Mouse (Mus musculus): ENCODE measurements at regions not wholly inside any gene's neighbourhood (a gene's known extent, or its start where the extent isn't known, plus 50 kb on each side); places are given as distances from the start of the nearest gene placed in this dataset.

GRCm38 (mm10) chr3:58169786-58170185 lies 244.7 kb upstream of the Tsc22d2 start:
- H3K4me1 ChIP-seq (ENCODE audit: control insufficient read depth in 2 of 2, insufficient read depth in 2 of 2, low read length in 2 of 2, poor library complexity in 1 of 2), result no peaks in the 10 kb centered on the region
- H3K9ac ChIP-seq (ENCODE audit: insufficient read depth, low read depth, low read length, poor library complexity, severe bottlenecking), result no peak overlapping the region
- H3K36me3 ChIP-seq (ENCODE audit: control insufficient read depth, insufficient read depth, low read length, poor library complexity, severe bottlenecking), result no peaks in the 10 kb centered on the region
- TF ChIP-seq CHD2 (IDR thresholded peaks at IDR 0.05; ENCODE audit: low read depth, low read length), result no peak
- TF ChIP-seq ZC3H11A (IDR thresholded peaks at IDR 0.05; ENCODE audit: borderline replicate concordance, low read depth, low read length), result no peak
- no peak for TF ChIP-seq ZNF384 (IDR thresholded peaks at IDR 0.05; ENCODE audit: low read depth, low read length)
- no peak for TF ChIP-seq HCFC1 (IDR thresholded peaks at IDR 0.05; ENCODE audit: borderline replicate concordance, insufficient read depth, low read length)
- no peak for TF ChIP-seq MAFK (IDR thresholded peaks at IDR 0.05; ENCODE audit: insufficient read depth, low read depth, low read length)
- no peaks in the 10 kb centered on the region for H3K9me3 ChIP-seq (ENCODE audit: control insufficient read depth, insufficient read depth, low read depth, low read length)
- H3K27ac ChIP-seq (ENCODE audit: insufficient read depth, low read depth, low read length, poor library complexity, severe bottlenecking), result no peak overlapping the region
- no peak overlapping the region for H3K4me3 ChIP-seq (ENCODE audit: insufficient read depth in 1 of 2, low read depth in 1 of 2, low read length in 2 of 2, poor library complexity in 1 of 2, severe bottlenecking in 1 of 2)
- no peak for DNase-seq (ENCODE audit: low read depth, low spot score)
- in situ Hi-C loops (cut with MboI; ENCODE audit: low sequenced_read_pairs in 2 of 2, unreplicated experiment in 2 of 2), result no loop called here

- no peaks in the 10 kb centered on the region for H3K36me3 ChIP-seq (ENCODE audit: control insufficient read depth, insufficient read depth, low read length, poor library complexity, severe bottlenecking)
- DNase-seq (ENCODE audit: low read depth, low spot score), result no peak
- no peak overlapping the region for H3K4me3 ChIP-seq (ENCODE audit: insufficient read depth in 1 of 2, low read depth in 1 of 2, low read length in 2 of 2, poor library complexity in 1 of 2, severe bottlenecking in 1 of 2)
- no peak overlapping the region for H3K27ac ChIP-seq (ENCODE audit: insufficient read depth, low read depth, low read length, poor library complexity, severe bottlenecking)
- in situ Hi-C loops (cut with MboI; ENCODE audit: low sequenced_read_pairs in 2 of 2, unreplicated experiment in 2 of 2), result no loop called here
- no peaks in the 10 kb centered on the region for H3K4me1 ChIP-seq (ENCODE audit: control insufficient read depth in 2 of 2, insufficient read depth in 2 of 2, low read length in 2 of 2, poor library complexity in 1 of 2)
- H3K9me3 ChIP-seq (ENCODE audit: control insufficient read depth, insufficient read depth, low read depth, low read length), result no peaks in the 10 kb centered on the region
- H3K9ac ChIP-seq (ENCODE audit: insufficient read depth, low read depth, low read length, poor library complexity, severe bottlenecking), result no peak overlapping the region
- TF ChIP-seq CHD2 (IDR thresholded peaks at IDR 0.05; ENCODE audit: low read depth, low read length) (no peak), ZNF384 (IDR thresholded peaks at IDR 0.05; ENCODE audit: low read depth, low read length) (no peak), MAFK (IDR thresholded peaks at IDR 0.05; ENCODE audit: insufficient read depth, low read depth, low read length) (no peak), ZC3H11A (IDR thresholded peaks at IDR 0.05; ENCODE audit: borderline replicate concordance, low read depth, low read length) (no peak), HCFC1 (IDR thresholded peaks at IDR 0.05; ENCODE audit: borderline replicate concordance, insufficient read depth, low read length) (no peak)
Observed at GRCm38 (mm10) chr3:58172096-58172495, 242.4 kb upstream of the Tsc22d2 start.

GRCm38 (mm10) chr3:58173821-58174220 lies 240.7 kb upstream of the Tsc22d2 start:
- no peak for DNase-seq (ENCODE audit: low read depth, low spot score)
- Histone ChIP-seq H3K9ac (ENCODE audit: insufficient read depth, low read depth, low read length, poor library complexity, severe bottlenecking) (no peak overlapping the region), H3K9me3 (ENCODE audit: control insufficient read depth, insufficient read depth, low read depth, low read length) (no peaks in the 10 kb centered on the region), H3K36me3 (ENCODE audit: control insufficient read depth, insufficient read depth, low read length, poor library complexity, severe bottlenecking) (no peaks in the 10 kb centered on the region), H3K4me3 (ENCODE audit: insufficient read depth in 1 of 2, low read depth in 1 of 2, low read length in 2 of 2, poor library complexity in 1 of 2, severe bottlenecking in 1 of 2) (no peak overlapping the region), H3K27ac (ENCODE audit: insufficient read depth, low read depth, low read length, poor library complexity, severe bottlenecking) (no peak overlapping the region), H3K4me1 (ENCODE audit: control insufficient read depth in 2 of 2, insufficient read depth in 2 of 2, low read length in 2 of 2, poor library complexity in 1 of 2) (no peaks in the 10 kb centered on the region)
- TF ChIP-seq CHD2 (IDR thresholded peaks at IDR 0.05; ENCODE audit: low read depth, low read length), result no peak
- in situ Hi-C loops (cut with MboI; ENCODE audit: low sequenced_read_pairs in 2 of 2, unreplicated experiment in 2 of 2), result no loop called here

- H3K4me3 ChIP-seq (ENCODE audit: insufficient read depth in 1 of 2, low read depth in 1 of 2, low read length in 2 of 2, poor library complexity in 1 of 2, severe bottlenecking in 1 of 2), result no peak overlapping the region
- DNase-seq (ENCODE audit: low read depth, low spot score), result no peak
- in situ Hi-C loops (cut with MboI; ENCODE audit: low sequenced_read_pairs in 2 of 2, unreplicated experiment in 2 of 2), result no loop called here
Observed at GRCm38 (mm10) chr3:58181715-58182114, 232.8 kb upstream of the Tsc22d2 start.

GRCm38 (mm10) chr3:58182299-58182698 lies 232.2 kb upstream of the Tsc22d2 start:
- Histone ChIP-seq H3K27ac (ENCODE audit: insufficient read depth, low read depth, low read length, poor library complexity, severe bottlenecking) (no peak overlapping the region), H3K36me3 (ENCODE audit: control insufficient read depth, insufficient read depth, low read length, poor library complexity, severe bottlenecking) (no peaks in the 10 kb centered on the region)
- in situ Hi-C loops (cut with MboI; ENCODE audit: low sequenced_read_pairs in 2 of 2, unreplicated experiment in 2 of 2), result no loop called here

More at GRCm38 (mm10) chr3:58181715-58182114, 232.8 kb upstream of the Tsc22d2 start:
- no peaks in the 10 kb centered on the region for H3K9me3 ChIP-seq (ENCODE audit: control insufficient read depth, insufficient read depth, low read depth, low read length)
- no peak overlapping the region for H3K9ac ChIP-seq (ENCODE audit: insufficient read depth, low read depth, low read length, poor library complexity, severe bottlenecking)
- H3K36me3 ChIP-seq (ENCODE audit: control insufficient read depth, insufficient read depth, low read length, poor library complexity, severe bottlenecking), result no peaks in the 10 kb centered on the region
- H3K4me1 ChIP-seq (ENCODE audit: control insufficient read depth in 2 of 2, insufficient read depth in 2 of 2, low read length in 2 of 2, poor library complexity in 1 of 2), result peaks cover 2 to 3% of the 10 kb centered on the region in 2 experiments; a peak in 1 of 4 replicates
- H3K27ac ChIP-seq (ENCODE audit: insufficient read depth, low read depth, low read length, poor library complexity, severe bottlenecking), result no peak overlapping the region
- TF ChIP-seq CHD2 (IDR thresholded peaks at IDR 0.05; ENCODE audit: low read depth, low read length) (no peak), MAFK (IDR thresholded peaks at IDR 0.05; ENCODE audit: insufficient read depth, low read depth, low read length) (no peak), ZC3H11A (IDR thresholded peaks at IDR 0.05; ENCODE audit: borderline replicate concordance, low read depth, low read length) (no peak), ZNF384 (IDR thresholded peaks at IDR 0.05; ENCODE audit: low read depth, low read length) (no peak), HCFC1 (IDR thresholded peaks at IDR 0.05; ENCODE audit: borderline replicate concordance, insufficient read depth, low read length) (no peak)

More at GRCm38 (mm10) chr3:58182299-58182698, 232.2 kb upstream of the Tsc22d2 start:
- H3K4me1 ChIP-seq (ENCODE audit: control insufficient read depth in 2 of 2, insufficient read depth in 2 of 2, low read length in 2 of 2, poor library complexity in 1 of 2), result peaks cover 2 to 3% of the 10 kb centered on the region in 2 experiments; a peak in 1 of 4 replicates
- no peak overlapping the region for H3K9ac ChIP-seq (ENCODE audit: insufficient read depth, low read depth, low read length, poor library complexity, severe bottlenecking)
- no peak overlapping the region for H3K4me3 ChIP-seq (ENCODE audit: insufficient read depth in 1 of 2, low read depth in 1 of 2, low read length in 2 of 2, poor library complexity in 1 of 2, severe bottlenecking in 1 of 2)
- no peak for DNase-seq (ENCODE audit: low read depth, low spot score)
- no peaks in the 10 kb centered on the region for H3K9me3 ChIP-seq (ENCODE audit: control insufficient read depth, insufficient read depth, low read depth, low read length)
- TF ChIP-seq HCFC1 (IDR thresholded peaks at IDR 0.05; ENCODE audit: borderline replicate concordance, insufficient read depth, low read length), result no peak
- TF ChIP-seq ZC3H11A (IDR thresholded peaks at IDR 0.05; ENCODE audit: borderline replicate concordance, low read depth, low read length), result no peak
- TF ChIP-seq CHD2 (IDR thresholded peaks at IDR 0.05; ENCODE audit: low read depth, low read length), result no peak
- TF ChIP-seq ZNF384 (IDR thresholded peaks at IDR 0.05; ENCODE audit: low read depth, low read length), result no peak
- no peak for TF ChIP-seq MAFK (IDR thresholded peaks at IDR 0.05; ENCODE audit: insufficient read depth, low read depth, low read length)

Measured in ES-E14 (cell line).